Mouse (Mus musculus) lung, adult 18-20 months (tissue): ENCODE results near the gene Trpc5.

Experiments used
- DNase-seq, 2 experiments: peaks; one replicate each; pipeline ENCODE4 v3.0.0; 2022; ENCODE audit warnings: mixed read lengths in 2 of 2

Gene Trpc5

GRCm38 (mm10) chrX:144688142-144688206 lies at the start of gene Trpc5:
Gene Trpc5 (minus strand): TSS chrX:144688180.
- no peak for DNase-seq

DNA sequence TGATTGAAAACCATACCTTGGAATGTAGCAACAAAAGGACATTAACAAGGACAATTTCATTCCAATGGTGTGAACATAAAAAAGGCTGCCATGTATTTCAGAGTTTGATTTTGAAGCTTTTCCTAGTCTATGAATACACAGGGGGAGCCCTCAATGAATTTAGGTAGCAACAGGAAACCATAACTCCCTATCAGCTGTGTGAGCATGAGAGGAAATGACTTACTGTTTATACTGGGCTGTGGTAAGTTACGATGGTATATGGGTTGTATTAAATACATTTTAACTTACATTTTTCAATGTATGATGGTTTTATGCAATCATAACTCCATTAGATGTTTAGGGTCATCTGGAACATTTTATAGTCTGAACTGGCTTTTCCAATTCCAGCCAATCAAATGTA lies 28.4 kb upstream of the Trpc5 start:
- DNase-seq, result no peak

GRCm38 (mm10) chrX:144689859-144690181 lies 1.8 kb upstream of the Trpc5 start:
- DNase-seq, result no peak

- DNase-seq, result no peak
Measured at GRCm38 (mm10) chrX:144689119-144689858, 1.3 kb upstream of the Trpc5 start.

DNA sequence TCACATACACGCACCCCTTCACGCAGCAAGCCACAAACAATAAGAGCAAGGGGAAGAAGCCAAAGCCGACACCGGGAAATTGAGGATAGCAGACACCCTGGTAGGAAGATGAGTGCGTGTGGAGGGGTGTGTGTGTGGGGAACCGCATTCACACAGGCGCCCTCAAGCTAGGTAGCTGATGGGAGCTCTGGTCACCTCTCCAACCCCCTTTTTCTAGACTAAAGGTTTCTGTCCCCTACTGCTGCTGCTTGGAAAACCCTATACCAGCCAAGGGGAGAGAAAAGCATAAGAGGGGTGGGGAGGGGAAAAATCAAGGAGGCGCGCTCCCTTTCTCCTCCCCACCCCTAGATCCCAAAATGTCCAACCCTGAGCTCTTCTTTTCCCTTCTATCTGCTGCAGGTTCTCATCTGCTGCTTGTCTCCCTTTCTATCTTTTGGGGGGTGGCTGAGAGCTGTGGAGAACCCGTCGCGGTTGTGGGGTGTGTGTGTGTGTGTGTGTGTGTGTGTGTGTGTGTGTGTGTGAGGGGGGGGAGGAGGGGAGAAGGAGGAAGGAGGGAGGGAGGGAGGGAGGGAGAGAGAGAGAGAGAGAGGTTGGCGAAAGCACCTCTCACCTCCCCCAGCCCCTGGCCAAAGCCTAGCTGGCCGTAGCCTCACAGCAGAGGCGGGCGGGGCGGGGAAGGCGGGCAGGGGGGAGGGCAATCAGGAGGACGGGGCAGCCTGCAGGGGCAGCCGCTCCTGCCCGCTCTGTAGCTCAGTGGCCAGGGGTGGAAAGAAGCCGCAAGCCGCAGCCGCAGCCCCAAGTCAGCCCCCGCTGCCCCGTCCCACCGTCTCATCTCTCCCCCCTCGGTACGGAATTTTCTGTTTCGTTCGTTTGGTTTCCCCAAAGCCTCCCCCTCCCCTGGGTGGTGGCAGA lies 483 bp upstream of the Trpc5 start, which contains the start of gene Rtl4:
Gene Rtl4, plus strand, starts transcription at position 701 of the 912 bp plus-strand sequence.
- no peak for DNase-seq

DNA sequence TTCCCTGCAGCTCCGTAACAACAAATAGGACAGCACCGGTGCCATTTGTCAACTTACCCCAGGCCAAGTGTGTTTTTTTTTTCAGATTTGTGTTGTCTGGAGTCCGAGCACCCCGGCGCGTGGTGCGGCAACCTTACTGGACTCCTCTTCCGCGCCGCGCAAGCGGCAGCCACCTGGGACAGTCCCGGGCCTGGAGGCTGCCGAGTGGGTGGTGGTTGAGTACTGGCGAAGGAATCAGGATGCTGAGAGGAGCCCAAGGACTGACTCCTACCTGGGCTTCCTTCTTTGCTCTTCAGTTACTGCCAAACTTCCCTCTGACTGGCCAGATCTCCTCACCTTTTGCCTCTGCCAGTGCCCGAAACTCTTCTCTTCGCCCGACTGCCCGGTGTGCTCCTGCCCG lies 238 bp downstream of the Trpc5 start:
- DNase-seq, result no peak

- no peak for DNase-seq
Measured at GRCm38 (mm10) chrX:144652196-144652595, 35.8 kb downstream of the Trpc5 start.

- DNase-seq, result peak in 1 of 2 experiments; percentile 0
Measured at GRCm38 (mm10) chrX:144645394-144645793, 42.6 kb downstream of the Trpc5 start.

- DNase-seq, result no peak
Measured at GRCm38 (mm10) chrX:144644756-144645155, 43.2 kb downstream of the Trpc5 start.

DNA sequence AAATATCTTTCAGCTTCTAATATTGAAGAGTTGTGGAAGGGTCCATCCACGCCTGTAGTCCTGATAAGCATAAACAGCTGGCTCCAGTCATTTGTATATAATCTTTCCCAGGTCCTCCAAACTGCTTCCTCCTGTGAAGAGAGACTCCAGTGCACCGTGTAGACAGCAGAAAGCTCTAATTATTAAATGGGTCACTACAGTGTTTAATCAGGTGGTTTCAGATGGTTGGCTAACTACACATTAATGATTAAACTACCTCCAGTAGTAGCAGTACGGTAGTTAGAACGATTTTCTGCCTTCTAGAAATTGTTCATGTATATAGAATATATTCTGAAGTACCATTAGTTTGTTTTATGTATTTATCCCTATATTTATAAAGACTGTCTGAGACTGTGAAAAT lies 75.2 kb downstream of the Trpc5 start:
- no peak for DNase-seq

DNA sequence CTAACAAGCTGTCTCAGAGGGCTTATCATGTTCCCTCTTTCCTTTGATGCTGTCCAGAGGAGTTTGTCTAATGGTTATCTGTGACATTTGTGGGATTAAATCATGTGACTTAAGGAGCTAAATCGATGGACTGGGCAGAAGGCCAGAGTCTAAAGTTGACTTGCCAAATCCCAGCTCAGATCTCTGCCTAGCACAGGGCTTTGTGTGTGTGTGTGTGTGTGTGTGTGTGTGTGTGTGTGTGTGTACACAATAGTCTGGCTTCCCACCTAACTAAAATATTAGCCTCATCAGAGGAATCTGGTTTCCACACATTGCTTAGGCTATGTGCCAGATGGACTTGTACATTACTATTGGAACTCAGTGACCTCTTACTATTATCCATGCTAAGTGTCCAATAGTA lies 151.5 kb downstream of the Trpc5 start:
- DNase-seq, result no peak

GRCm38 (mm10) chrX:144526042-144526441 lies 161.9 kb downstream of the Trpc5 start:
- peak in 1 of 2 experiments; percentile 2 for DNase-seq

- no peak for DNase-seq
Measured at GRCm38 (mm10) chrX:144523239-144523638, 164.7 kb downstream of the Trpc5 start.

DNA sequence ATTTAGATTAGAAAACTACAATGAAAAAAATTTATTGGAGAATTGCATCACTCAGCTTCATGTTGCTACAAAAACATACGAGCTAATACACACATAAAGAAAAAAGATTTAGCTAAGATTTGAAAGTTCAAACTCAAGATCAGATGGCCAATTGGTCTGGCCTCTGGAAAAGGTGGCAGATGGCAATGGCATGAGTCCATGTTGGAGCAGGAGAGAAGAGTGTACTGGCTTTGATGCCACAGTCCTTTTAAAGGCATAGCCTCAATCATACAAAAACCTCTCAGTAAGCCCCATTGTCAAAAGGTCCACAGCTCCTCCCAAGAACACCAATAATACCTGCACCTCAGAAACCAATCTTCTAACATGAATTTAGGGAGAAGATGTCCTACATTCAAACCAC lies 196.6 kb downstream of the Trpc5 start:
- no peak for DNase-seq

DNA sequence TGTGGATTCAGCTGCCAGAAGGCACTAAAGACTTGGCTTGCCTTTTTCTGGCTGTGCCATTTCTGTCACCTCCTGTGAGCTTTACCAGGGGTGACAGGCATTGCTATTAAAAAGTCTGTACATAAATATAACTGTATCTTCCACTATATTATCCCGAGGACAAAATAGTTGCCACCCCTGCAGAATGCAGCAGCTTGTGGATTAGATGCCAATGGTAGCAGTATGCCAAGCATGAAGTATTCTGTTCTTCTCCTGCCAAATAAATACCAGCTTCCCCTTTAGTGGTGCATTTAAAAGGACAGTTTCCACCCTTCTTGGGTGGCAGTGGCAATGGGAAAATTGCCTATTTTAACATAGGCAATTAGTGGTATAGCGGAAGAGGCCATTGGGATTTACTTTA lies 223.6 kb downstream of the Trpc5 start:
- no peak for DNase-seq

- no peak for DNase-seq
Measured at GRCm38 (mm10) chrX:144456281-144456680, 231.7 kb downstream of the Trpc5 start, which contains the start of gene Trpc5os. Gene Trpc5os (plus strand): TSS chrX:144456581.

DNA sequence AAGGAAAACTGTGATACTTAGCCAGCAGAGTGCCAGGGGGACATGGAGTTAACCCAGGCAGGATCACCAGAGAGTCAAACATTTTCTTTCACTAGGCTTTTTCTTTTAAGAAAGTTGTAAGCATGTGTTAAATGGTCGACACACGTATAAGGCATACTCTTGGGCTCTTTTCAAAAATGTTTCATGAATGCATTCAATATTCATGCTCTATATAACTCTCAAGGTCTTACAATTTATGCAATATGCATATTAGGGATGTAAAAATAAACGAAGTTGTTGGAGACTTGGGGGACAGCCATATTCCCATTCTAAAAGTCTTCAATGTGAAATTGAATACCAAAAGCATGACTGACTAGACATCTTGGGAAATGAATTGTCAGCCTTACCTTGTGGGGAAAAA lies 264.1 kb downstream of the Trpc5 start:
- no peak for DNase-seq

- DNase-seq, result no peak
Measured at GRCm38 (mm10) chrX:144421091-144421490, 266.9 kb downstream of the Trpc5 start.

DNA sequence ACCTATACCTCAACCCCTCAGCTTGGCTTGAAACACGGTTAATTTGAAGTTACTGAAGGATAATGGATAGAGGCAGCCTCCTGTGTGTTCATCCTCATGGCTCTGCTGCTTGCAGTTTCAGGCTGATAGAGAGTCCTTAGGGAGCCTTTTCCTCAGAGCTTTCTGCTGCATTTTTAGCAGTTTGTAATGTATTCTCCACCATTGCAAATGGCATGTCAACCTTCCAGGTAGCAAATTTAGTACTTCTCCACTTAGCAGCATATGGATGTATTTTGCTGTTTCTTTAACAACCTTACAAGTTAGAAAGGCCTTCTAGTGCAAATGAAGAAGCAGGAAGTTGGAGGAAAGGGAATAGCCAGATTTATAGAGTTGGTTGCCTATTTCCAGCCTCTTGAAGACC lies 267.7 kb downstream of the Trpc5 start:
- no peak for DNase-seq

DNA sequence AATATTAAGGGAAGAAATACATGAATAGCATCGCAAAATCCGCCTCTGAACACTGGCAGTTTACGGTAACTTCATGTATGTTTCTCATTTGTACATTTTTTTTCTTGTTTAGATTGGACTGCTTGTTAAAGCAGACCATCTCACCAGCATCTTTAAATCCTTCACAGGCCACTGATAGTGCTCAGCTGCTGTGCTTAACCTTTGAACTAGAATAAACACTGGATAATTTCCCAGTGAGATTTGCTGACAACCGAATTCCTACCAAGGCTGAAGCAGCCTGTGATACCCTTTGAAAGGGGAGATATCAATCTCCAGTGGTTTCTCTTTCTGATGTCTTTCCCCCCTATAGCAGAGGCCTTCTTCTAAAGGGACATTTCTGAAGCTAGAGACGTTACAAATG lies 279.9 kb downstream of the Trpc5 start:
- DNase-seq, result no peak

- DNase-seq, result peak in 1 of 2 experiments; percentile 10
Measured at GRCm38 (mm10) chrX:144403526-144403925, 284.5 kb downstream of the Trpc5 start.

- no peak for DNase-seq
Measured at GRCm38 (mm10) chrX:144374196-144374595, 313.8 kb downstream of the Trpc5 start.

GRCm38 (mm10) chrX:144338355-144338754 lies 349.6 kb downstream of the Trpc5 start:
- DNase-seq, result no peak

DNA sequence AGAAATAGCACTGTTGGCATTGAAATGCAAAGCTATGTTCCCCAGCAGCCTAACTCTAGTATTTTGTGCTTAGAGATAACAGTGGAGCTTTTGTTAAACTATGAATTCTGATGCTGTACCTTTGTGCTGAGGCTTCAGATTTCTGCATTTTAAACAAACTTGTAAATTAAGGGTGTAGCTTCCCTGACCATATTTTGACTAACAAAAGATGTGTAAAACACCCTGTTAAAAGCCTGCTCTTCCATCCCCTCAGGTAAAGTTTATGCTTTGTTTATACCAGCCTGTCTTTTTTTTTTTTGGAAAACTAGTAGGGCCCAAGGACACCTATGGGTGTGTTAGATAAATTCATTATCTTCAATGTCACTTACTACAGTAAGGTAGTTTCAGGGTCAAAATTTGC lies 350.0 kb downstream of the Trpc5 start:
- DNase-seq, result no peak
